Mouse (Mus musculus): ENCODE data around the gene Cpxm2.

The Cpxm2 gene

GRCm38 (mm10) chr7:132154368-132154961, at the start of gene Cpxm2:
Gene Cpxm2 (minus strand): TSS chr7:132154739.
- DNase-seq (ENCODE audit: low spot score in 2 of 2) = no peak

- no peak for DNase-seq (ENCODE audit: low spot score in 2 of 2)
Observed at GRCm38 (mm10) chr7:132204073-132204612, 49.6 kb upstream of the Cpxm2 start.

- no peak for DNase-seq (ENCODE audit: low spot score in 2 of 2)
Observed at GRCm38 (mm10) chr7:132199686-132200085, 45.1 kb upstream of the Cpxm2 start.

GRCm38 (mm10) chr7:132198806-132199205, 44.3 kb upstream of the Cpxm2 start:
- DNase-seq (ENCODE audit: low spot score in 2 of 2) = no peak

- DNase-seq (ENCODE audit: low spot score in 2 of 2) = no peak
Observed at GRCm38 (mm10) chr7:132197817-132198475, 43.4 kb upstream of the Cpxm2 start.

GRCm38 (mm10) chr7:132196581-132196980, 42.0 kb upstream of the Cpxm2 start:
- no peak for DNase-seq (ENCODE audit: low spot score in 2 of 2)

GRCm38 (mm10) chr7:132193606-132194005, 39.1 kb upstream of the Cpxm2 start:
- DNase-seq (ENCODE audit: low spot score in 2 of 2) = no peak

GRCm38 (mm10) chr7:132187456-132187855, 32.9 kb upstream of the Cpxm2 start:
- no peak for DNase-seq (ENCODE audit: low spot score in 2 of 2)

GRCm38 (mm10) chr7:132183892-132184404, 29.4 kb upstream of the Cpxm2 start:
- no peak for DNase-seq (ENCODE audit: low spot score in 2 of 2)

- DNase-seq (ENCODE audit: low spot score in 2 of 2) = no peak
Observed at GRCm38 (mm10) chr7:132181586-132182198, 27.2 kb upstream of the Cpxm2 start.

GRCm38 (mm10) chr7:132181042-132181441, 26.5 kb upstream of the Cpxm2 start:
- DNase-seq (ENCODE audit: low spot score in 2 of 2) = no peak

- DNase-seq (ENCODE audit: low spot score in 2 of 2) = no peak
Observed at GRCm38 (mm10) chr7:132179049-132179448, 24.5 kb upstream of the Cpxm2 start.

GRCm38 (mm10) chr7:132174787-132175186, 20.2 kb upstream of the Cpxm2 start:
- no peak for DNase-seq (ENCODE audit: low spot score in 2 of 2)

- DNase-seq (ENCODE audit: low spot score in 2 of 2) = no peak
Observed at GRCm38 (mm10) chr7:132174296-132174695, 19.8 kb upstream of the Cpxm2 start.

- no peak for DNase-seq (ENCODE audit: low spot score in 2 of 2)
Observed at GRCm38 (mm10) chr7:132172220-132172619, 17.7 kb upstream of the Cpxm2 start.

GRCm38 (mm10) chr7:132171716-132172115, 17.2 kb upstream of the Cpxm2 start:
- DNase-seq (ENCODE audit: low spot score in 2 of 2) = no peak

- no peak for DNase-seq (ENCODE audit: low spot score in 2 of 2)
Observed at GRCm38 (mm10) chr7:132169419-132170169, 15.1 kb upstream of the Cpxm2 start.

GRCm38 (mm10) chr7:132167239-132167638, 12.7 kb upstream of the Cpxm2 start:
- no peak for DNase-seq (ENCODE audit: low spot score in 2 of 2)

- DNase-seq (ENCODE audit: low spot score in 2 of 2) = no peak
Observed at GRCm38 (mm10) chr7:132162254-132162653, 7.7 kb upstream of the Cpxm2 start.

- no peak for DNase-seq (ENCODE audit: low spot score in 2 of 2)
Observed at GRCm38 (mm10) chr7:132158321-132159025, 3.9 kb upstream of the Cpxm2 start.

GRCm38 (mm10) chr7:132153725-132154147, 803 bp downstream of the Cpxm2 start:
- DNase-seq (ENCODE audit: low spot score in 2 of 2) = no peak

Measured in frontal cortex, postnatal 25 days (tissue).